Mouse (Mus musculus): ENCODE measurements around the gene March8.

March8 gene

DNA sequence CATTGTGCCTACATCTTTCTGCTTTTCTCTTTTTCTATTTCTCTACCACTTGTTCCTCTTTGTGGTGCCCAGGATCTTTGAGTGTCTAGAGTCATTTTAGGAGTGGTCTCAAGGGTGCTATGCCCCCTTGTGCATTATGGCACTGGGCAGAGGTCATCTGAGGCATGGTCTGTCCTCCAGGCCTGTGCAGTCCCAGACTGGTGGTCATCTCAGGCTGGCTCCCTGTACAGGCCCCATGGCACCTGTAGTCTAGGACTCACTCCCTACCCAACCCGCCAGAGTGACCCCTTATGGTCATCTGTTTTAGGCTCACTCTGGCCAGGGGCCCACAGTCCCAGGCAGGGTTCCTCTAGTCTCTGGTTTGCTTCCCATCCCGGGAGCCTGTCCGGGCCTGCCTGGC, 33.7 kb downstream of the March8 start:
- no peak for DNase-seq (ENCODE audit: low spot score in 2 of 2)

DNA sequence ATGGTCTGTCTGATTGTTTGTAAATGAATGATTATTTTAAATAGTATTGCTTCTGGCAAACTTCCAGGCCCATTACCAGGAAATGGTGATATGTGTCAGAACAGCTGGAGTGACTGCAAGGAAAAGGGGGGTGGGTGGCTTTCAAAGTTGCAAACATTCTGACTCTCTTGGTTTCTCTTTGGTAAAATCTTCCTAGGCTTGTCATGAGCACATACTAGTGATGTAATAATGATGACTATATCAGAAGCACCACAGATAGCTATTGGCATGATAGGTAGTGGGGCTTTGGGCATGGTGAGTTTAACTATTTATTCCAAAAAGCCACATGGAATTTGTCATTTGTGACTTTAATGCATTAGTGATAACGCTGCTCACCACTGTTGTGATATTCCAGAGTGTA, 36.3 kb downstream of the March8 start:
- no peak for DNase-seq (ENCODE audit: low spot score in 2 of 2)

DNA sequence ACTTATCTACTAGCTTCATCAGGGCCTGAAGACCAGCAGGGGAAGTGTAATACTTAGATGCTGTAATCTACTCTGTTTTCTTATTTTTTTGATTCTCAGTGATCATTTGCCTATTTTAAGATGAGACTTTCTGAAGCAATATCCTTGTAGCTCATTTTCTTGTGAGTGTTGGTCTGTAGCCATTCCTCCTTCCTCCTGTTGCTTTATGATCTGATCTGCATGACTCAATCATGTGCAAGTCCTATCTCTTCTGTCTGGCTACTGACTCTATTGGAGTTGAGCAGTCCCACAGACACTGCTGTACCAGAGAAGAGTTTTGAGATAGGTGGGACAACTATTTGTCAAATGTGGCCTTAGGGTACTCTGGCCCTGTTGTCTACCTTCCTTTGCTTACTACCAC, 36.8 kb downstream of the March8 start:
- DNase-seq (ENCODE audit: low spot score in 2 of 2): no peak

DNA sequence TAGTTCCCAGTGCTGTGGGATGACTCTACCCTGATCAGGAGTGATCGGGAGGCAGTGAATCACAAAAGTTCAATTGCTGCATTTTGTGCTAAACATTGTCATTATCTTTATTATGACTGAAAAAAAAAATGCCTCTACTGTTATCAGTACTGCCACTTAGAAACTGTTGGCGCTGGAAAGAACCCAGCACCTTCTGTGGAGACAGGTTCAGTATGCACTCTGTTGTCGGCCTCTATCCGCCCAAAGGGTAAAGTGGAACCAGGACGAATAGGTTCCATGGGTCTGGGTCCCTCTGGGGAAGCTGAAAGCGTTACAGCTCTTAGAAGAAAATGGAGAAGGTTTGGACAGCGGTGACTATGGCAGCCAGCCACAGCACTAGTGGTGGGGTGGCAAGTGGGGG, 41.1 kb downstream of the March8 start:
- DNase-seq (ENCODE audit: low spot score in 2 of 2): no peak

DNA sequence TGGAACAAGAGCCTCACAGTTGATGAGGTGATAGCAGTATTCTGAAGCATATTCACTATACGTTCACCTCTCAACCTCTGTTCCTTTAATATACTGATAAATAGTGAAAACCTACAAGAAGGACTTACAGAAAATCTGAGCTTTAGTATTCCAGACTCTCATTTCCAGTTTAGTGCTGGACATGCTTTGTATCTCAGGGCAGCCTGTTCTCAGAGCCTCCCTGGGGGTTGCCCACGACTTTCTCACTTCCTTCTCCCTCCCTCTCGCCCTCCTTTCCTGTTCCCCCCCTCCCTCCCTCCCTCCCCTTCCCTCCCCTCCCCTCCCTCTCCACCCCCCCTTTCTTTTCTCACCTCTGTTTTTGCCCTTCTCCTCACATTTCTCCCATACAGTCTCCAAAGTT, 42.3 kb downstream of the March8 start:
- DNase-seq (ENCODE audit: low spot score in 2 of 2): no peak

DNA sequence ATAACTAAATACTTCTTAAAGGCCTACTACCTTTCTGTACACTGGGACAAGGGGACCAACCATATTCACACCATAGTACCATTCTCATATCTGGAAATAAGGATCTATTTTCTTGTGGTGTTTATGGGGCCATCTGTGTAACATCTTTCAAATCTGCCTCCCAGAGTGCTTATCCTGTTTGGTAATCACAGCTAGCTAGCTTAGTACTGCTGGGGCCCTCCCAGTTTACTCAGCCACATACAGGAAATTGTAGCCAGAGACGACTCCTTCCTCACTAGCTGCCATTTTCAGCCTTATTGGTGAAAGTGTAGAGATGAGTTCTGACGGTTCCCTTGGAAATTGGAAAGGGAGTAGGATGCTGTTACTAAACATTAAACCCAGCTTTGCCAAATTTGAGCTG, 43.8 kb downstream of the March8 start:
- no peak for DNase-seq (ENCODE audit: low spot score in 2 of 2)

DNA sequence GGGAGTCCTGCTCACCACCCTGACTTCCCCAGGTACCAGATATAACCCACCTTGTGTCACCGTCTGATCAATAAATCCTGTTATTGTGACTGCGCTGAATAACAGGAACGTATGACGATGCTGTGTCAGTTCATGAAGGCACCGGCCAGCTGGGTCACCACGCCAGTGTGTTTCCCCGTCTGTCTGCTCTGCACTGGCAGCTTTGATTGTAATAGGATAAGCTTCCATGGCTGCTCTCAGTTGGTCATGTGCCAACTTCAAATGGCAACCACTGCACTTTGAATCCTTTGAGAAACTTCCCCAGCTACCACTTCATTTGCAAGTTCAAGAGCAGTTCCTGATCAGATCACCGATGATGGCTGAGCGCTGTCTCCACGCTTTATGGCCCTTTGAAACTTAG, 45.8 kb downstream of the March8 start:
- no peak for DNase-seq (ENCODE audit: low spot score in 2 of 2)

DNA sequence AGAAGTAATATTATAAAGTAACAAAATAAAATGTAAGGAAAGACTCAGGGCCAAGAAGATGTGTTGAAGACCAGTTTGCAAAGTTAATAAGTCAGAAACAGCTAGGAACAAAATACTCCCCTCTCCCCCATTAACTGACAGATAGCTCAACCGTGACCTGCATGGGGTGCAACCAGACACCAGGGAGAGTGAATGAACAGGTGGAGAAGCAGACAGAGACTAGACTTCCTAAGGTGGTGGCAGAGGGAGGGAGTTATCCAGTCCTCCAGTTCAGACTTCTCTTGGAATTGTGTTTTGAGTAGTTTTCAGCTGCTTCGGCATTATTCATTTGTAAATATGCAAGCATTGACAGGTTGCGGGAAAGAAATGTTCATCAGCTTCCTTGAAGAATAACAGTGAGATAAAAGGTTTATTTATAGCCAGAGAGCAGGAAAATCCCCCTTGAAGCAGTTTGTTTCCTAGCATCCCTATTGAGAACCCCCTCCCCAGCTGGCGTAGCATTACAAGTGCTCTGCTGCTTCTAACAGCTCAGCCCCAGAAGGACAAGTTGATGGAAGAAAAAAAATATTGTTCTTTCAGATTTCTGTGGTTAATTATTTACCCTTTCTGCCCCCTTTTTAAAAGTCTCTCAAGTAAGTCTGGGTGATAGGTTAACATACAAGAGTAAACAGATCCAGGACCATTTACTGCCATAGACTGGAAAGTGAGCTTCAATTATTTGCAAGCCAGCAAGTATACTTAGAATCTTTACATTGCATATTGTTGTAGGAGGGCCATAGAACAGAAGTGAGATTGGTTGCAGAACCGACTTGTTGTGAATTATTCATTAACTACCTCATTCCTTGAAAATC, 47.6 kb downstream of the March8 start:
- no peak for DNase-seq (ENCODE audit: low spot score in 2 of 2)

DNA sequence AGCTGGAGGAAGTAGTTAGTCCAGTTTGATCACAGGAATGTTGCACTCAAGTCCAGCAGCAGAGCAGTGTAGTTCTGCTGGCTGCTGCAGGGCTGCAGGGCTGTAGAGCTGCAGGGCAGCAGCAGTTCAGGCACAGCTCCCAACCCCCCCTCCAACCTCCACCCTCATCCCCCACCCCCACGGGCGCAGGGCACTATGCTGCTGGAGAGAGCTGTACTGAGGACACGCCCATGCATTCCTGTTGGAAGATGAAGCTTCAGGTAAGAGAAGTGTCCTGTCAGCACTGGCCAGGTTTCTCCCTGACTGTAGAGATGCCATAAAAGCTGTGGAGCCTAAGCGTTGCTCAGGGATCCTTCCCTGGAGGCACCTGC, 48.2 kb downstream of the March8 start:
- DNase-seq (ENCODE audit: low spot score in 2 of 2): no peak

DNA sequence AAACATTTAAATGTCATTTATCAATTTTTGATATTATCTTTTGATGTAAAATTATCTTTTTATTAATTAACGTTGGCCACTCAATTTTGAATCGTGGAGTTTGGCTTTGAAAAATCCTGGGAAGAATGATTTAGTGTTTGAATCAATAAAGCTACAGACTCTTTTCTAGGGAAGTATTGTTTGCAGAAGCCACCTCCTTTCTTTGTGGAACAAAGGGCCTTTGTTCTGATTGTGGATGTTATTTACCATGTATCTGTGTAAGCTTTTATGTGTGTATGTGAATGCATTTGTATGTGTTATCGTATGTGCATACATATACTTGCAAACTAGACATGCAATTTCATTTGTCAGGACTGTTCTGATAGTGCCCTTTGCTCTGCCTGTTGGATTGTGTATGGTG, 48.7 kb downstream of the March8 start:
- no peak for DNase-seq (ENCODE audit: low spot score in 2 of 2)

DNA sequence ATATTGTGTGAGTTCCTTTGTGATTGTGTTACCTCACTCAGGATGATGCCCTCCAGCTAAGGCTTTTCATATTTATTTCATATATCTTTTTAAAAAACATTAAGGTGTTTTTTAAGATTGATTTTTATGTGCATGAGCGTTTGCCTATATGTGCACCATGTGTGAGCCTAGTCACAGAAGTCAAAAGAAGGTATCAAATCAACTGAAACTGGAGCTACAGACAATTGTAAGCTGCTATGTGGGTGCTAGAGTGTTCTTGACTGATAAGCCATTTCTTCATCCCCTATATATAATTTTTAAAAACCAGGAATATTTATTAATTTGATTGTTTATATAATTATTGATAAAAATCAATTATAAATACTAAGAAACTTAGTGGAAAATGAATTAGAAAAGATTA, 50.2 kb downstream of the March8 start:
- DNase-seq (ENCODE audit: low spot score in 2 of 2): no peak

DNA sequence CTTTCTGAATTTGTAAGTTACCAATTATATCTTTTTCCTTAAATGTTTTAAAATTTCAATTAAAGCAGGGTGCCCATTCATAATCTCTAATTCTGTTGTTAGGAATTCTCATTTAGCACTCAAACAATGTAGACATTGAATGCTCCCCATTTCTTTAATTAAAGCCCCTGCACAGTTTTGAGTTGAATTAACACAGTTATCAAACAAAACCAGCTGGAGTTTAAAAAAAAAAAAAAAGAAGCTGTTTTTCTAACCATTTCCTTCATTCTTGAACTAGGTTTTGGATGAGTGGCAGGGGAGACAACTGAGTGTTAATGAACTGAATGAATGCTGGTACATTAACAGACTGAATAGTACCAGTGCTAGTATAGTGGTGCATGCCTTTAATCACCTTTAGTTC, 51.7 kb downstream of the March8 start:
- DNase-seq (ENCODE audit: low spot score in 2 of 2): no peak

DNA sequence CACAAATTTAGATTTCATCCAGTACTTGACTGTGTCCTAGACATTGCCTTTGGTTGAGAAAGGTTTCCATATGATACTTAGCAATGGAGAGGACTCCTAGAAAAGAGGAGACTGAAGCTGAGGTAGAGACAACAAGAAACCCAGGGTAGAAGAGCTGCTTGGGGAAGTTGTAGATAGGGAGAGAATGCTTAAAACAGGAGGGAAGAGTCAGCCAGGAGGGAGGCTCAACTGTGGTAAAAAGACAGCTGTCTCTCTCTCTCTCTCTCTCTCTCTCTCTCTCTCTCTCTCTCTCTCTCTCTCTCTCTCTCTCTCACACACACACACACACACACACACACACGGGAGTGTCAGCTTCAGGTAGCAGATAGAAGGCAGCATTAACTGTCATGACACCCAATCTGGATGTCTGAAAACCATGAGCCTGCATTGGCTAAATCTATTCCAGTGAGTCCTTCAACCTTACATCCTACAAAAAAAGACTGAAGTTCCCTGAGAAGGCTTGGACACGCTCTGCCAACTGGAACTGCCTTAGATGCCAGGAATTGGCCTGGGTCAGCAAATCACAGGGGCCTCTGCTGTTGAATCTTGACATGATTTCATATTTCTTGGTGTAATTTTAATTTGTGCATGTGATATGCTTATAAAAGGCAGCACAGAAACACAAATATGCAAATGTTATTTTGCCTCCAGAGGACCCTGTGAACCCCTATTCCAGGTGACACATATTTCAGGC, 57.3 kb downstream of the March8 start:
- no peak for DNase-seq (ENCODE audit: low spot score in 2 of 2)

DNA sequence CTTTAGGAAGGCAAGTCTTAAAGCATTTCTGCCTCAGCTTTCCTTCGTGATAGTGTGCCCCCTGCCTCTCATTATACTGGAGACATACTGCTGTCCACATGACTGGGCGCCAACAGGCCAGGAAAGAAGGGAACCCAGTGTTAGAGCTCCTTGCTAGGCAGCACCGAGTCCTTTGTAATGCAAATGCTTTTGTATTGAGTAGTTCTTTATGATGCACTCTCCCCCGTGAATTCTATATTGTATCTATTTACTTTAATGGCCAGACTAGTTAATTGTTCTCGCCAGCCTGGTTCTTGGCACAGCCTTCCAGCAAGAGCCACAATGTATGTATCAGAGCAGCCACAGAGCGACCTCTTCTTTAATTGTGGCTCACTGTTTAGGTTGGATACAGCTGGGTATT, 59.8 kb downstream of the March8 start:
- DNase-seq (ENCODE audit: low spot score in 2 of 2): no peak

DNA sequence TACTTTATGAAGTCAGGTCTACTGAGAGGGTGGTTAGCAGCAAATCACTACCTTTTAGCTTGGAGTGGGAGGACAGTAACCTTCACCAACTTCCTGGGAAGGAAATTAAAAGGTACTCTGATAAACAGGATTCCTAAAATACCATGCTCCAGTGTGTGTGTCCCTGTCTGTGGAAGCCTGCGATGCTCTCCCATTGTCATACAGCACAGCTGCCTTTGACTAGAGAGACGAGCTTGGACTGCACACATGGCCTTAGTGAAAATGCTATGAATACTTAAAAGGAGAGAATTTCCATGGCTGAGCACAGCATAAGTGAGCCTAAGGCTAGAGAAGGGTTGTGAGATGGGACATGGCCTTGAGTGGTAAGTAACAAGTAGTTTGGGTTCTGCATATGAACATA, 60.3 kb downstream of the March8 start:
- DNase-seq (ENCODE audit: low spot score in 2 of 2): no peak

DNA sequence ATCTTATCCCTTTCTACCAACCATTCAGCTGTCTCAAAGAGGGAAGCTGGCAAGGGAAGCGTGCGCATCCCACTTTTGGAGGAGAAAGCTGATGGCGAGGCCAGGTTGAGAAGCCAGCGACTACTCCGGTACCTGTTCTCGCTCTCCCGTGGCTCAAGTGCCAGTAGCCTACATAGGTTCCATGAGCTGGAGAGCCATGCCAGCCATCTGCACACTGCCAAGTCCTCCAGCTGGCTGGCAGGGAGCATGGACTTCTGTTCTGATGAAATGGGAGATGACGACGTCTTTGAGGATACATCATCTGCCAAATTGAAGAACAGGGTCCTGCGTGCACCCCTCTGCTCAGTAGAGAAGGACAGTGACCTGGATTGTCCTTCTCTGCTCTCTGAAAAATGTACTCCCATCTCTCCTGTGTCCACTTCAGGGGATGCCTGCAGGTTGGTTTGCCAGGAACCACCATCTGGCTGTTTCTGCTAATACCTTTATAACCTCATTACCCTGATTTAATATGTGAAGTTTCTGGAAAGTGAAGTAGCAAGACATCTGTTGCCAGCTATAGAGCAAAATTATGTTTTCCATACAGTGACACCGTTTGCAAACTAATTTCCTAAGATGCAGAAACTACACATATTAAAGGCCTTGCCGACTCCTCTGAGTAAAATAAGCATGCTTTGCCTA, 64.1 kb downstream of the March8 start:
- DNase-seq (ENCODE audit: low spot score in 2 of 2): peak in 1 of 2 experiments; percentile 35

DNA sequence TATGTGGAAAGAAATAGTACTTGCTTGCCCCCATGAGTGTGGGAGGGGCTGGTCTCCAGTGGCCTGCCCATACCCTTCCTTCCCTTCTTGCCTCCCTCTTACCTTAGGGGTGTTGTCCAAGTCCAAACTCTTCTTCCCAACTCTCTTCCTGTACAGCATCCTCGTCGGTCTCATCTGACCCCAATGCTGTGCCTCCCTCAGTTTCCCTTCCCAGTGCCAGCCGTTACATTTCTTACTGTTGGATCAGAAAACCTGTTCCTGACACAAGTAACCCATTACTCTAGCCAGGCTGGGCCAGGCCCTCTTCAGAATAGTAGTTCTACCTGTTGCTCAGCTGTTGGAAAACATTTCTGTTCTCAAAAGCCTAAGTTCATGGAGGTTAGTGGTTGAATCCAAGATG, 64.6 kb downstream of the March8 start:
- no peak for DNase-seq (ENCODE audit: low spot score in 2 of 2)

DNA sequence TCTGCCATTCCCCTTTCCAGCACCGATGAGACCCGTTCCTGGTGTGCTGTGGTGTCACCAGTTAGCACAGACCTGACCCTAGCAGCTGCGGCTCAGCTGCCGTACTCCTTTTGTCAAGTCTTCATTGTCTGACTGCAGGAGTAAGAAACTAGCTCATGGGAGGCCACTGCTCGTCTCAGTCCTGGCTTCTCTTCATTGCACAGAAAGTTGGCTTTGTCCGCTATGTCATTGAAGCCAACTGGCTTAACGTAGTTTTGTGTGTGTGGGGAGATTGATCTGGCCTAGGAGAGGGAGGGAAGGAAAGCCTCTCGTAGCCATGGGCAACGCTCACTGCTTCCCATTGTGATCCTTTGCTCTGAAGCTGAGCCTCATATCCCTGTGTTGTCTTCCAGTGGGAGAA, 67.4 kb downstream of the March8 start:
- DNase-seq (ENCODE audit: low spot score in 2 of 2): no peak

DNA sequence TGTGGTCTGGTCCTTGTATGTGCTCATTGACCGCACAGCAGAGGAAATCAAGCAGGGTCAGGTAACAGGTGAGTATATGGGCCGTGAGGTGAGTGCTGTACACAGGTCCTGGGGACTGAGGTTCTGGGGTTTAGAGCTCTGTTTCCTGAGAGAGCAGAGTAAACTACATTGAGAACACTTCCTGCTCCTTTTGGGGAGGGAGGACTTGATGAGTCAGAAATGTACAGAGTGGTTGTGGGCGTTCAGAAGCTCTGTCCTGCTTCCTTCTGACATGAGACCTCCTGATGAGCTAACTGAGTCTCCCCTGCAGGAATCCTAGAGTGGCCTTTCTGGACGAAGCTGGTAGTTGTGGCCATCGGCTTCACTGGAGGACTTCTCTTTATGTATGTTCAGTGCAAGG, 67.9 kb downstream of the March8 start:
- DNase-seq (ENCODE audit: low spot score in 2 of 2): no peak

DNA sequence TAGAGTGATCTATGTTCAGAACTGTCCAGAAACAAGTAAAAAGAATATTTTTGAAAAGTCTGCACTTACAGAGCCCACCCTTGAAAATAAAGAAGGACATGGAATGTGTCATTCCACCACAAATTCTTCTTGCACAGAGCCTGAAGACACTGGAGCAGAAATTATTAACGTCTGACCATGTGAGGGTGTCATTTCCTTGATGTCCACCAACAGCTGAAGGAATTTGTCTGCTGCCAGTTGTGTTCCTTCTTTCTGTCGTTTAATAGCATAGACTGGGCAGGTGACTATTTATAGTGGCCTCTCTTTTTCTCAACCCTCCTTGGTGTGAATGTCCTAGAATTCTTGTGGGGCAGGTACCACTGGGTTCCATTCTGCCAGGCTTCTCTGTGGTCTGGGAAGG, 68.3 kb downstream of the March8 start:
- DNase-seq (ENCODE audit: low spot score in 2 of 2): no peak

DNA sequence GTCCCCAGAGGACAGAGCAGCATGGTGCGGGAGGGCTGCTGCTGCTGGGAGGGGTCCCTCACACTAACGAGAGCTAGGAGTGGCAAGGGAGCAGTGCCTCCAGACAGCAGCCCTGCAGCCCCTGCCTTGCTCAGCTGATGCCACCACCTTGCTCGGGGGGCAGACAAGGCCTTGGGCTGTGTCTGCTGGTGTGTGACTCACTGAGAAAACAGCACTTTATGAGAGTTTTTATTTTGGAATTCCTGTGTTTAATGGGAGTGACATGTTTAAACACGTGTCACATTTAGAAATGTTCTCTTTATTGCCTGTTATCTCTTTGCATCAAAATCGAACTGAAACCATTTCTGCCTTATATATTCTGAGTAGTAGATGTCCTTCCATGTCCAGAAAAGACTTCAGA, 68.9 kb downstream of the March8 start:
- DNase-seq (ENCODE audit: low spot score in 2 of 2): no peak

DNA sequence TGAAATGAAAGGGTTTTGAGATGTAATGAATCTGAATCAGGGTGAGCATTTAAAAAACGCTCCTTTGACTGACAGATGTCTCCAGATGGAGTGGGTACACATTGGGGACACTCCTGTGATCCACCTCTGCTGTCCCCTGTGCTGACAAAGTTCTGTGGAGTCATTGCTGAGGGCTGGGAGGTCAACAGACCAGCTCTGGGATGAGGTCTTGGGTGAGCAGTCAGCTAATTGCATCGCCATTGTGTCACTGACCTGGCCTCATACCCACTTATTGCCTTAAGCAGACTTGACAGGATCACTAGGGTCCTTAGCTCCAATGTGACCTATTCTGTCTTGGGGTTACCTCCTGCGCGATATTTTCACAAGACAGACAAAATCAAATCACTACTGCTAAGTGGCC, 69.4 kb downstream of the March8 start:
- no peak for DNase-seq (ENCODE audit: low spot score in 2 of 2)
